Mouse (Mus musculus) liver, embryonic 12.5 days (tissue): ENCODE measurements at regions not wholly inside any gene's neighbourhood (a gene's known extent, or its start where the extent isn't known, plus 50 kb on each side); places are given as distances from the start of the nearest gene placed in this dataset.

Experiments used
- ATAC-seq: fragments of 200-750 bp; cut with Nextera tagmentation; 2 replicates; pipeline ENCODE4 v1.8.0; 2017; ENCODE audit warnings: moderate number of reproducible peaks, mild to moderate bottlenecking, moderate library complexity
- H3K27ac ChIP-seq: fragments of 300-500 bp; sonication (generic); 2 replicates; pipeline ENCODE4 v1.5.1; 2016; ENCODE audit warnings: mild to moderate bottlenecking
- H3K27me3 ChIP-seq: fragments of 300-500 bp; sonication (generic); replicated peaks from 2 replicates; pipeline ENCODE4 v1.6.1; 2016; ENCODE audit warnings: mild to moderate bottlenecking, moderate library complexity
- H3K36me3 ChIP-seq: fragments of 300-500 bp; sonication (generic); 2 replicates; pipeline ENCODE4 v1.6.1; 2016; ENCODE audit warnings: mild to moderate bottlenecking, moderate library complexity
- H3K4me1 ChIP-seq: fragments of 300-500 bp; sonication (generic); 2 replicates; pipeline ENCODE4 v1.6.1; 2016
- H3K4me2 ChIP-seq: fragments of 300-500 bp; sonication (generic); 2 replicates; pipeline ENCODE4 v1.6.1; 2016; ENCODE audit warnings: mild to moderate bottlenecking, moderate library complexity
- H3K4me3 ChIP-seq: fragments of 300-500 bp; sonication (generic); 2 replicates; pipeline ENCODE4 v1.5.1; 2016; ENCODE audit warnings: mild to moderate bottlenecking, moderate library complexity
- H3K9ac ChIP-seq: fragments of 300-500 bp; sonication (generic); 2 replicates; pipeline ENCODE4 v1.6.1; 2016; ENCODE audit warnings: mild to moderate bottlenecking, moderate library complexity
- H3K9me3 ChIP-seq: fragments of 300-500 bp; sonication (generic); replicated peaks from 2 replicates; pipeline ENCODE4 v1.6.1; 2016; ENCODE audit warnings: mild to moderate bottlenecking, moderate library complexity
- WGBS: fragments of 180-500 bp; shearing (Covaris S2); methylation state at CpG from one replicate; pipeline ENCODE4 v1.1.7; 2016; ENCODE audit not compliant: insufficient replicate concordance; 5-methylcytosine and 5-hydroxymethylcytosine counted together

DNA sequence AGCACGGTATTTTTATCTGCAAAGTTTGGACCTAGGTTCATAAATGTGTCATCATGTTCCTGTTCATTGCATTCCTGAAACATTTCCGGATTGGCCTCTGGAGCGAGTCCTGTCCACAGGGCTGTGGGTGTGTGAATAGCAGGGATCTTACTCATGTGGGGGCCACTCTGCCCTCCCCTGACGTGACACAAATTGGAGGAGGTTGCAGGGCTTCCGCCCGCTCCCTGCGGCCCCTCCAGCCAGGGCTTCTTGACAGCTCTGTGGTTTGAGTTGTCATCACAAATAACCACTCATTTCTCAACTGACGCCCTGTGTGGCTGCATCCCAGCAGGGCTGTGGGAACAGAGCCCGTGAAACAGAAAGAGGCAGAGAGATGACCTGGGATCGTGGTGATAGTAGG lies 619.9 kb upstream of the Sall1 start:
- peak; percentile 49; the same call in 1 of the 2 replicates for ATAC-seq
- no peaks in the 10 kb centered on the region for H3K4me1 ChIP-seq
- no peak overlapping the region for H3K27ac ChIP-seq
- no peaks in the 10 kb centered on the region for H3K9me3 ChIP-seq
- no peak overlapping the region for H3K4me3 ChIP-seq
- H3K27me3 ChIP-seq: peaks cover 4% of the 10 kb centered on the region
- WGBS: 29% methylated on average over 10 of the region's 10 CpGs
- H3K36me3 ChIP-seq: no peaks in the 10 kb centered on the region
- peak overlapping the region; percentile 8; the same call in 1 of the 2 replicates for H3K4me2 ChIP-seq
- H3K9ac ChIP-seq: no peak overlapping the region

DNA sequence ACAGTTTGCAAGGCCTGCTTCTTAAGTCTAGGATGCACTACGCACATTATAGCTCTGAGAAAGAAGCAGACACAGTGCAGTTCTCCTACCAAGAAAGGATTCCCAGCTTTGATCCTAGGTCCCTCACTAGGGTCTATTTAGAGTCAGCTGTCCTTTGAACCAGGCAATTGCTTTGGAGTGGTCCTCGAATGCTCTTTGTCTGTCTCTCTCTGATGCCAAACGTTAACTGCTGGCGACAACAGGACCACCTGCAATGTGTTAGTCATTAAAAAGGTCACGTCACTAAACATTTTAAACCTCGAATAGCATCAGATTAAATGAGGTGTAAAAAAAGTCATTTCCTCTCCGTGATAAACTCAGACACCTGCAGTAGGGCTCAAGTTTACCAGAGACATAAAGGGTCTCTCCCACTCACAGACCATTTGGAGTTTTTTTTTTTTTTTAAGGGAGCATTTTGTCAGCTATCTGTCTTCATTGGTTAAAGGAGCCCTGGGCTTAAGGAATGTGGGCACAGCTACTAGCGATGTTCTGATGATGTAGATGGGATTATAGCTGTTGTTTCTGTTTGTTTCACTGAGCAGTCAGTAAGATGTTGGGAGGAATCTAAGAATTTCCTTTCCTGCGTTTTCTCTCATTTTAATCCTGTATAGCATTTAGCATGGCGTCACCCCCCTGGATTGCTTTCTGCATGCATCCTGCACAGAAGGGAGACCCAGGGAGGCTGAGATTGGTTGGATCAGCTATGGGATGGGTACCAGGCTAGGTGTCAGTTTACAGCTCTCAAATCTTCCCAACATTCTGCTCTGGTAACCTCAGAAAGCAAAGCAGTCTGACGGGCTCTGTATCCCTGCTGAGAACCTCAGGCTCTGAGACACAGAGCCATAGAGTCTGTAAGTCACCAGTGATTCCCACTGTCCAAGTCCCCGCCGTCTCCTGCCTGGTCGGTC lies 615.3 kb upstream of the Sall1 start:
- Histone ChIP-seq H3K9me3 (no peaks in the 10 kb centered on the region), H3K9ac (no peak overlapping the region), H3K4me3 (no peak overlapping the region), H3K4me1 (no peaks in the 10 kb centered on the region), H3K27ac (no peak overlapping the region), H3K27me3 (peaks cover 4% of the 10 kb centered on the region), H3K36me3 (no peaks in the 10 kb centered on the region), H3K4me2 (no peak overlapping the region)
- WGBS: 34% methylated on average over 14 of the region's 14 CpGs
- ATAC-seq: no peak

DNA sequence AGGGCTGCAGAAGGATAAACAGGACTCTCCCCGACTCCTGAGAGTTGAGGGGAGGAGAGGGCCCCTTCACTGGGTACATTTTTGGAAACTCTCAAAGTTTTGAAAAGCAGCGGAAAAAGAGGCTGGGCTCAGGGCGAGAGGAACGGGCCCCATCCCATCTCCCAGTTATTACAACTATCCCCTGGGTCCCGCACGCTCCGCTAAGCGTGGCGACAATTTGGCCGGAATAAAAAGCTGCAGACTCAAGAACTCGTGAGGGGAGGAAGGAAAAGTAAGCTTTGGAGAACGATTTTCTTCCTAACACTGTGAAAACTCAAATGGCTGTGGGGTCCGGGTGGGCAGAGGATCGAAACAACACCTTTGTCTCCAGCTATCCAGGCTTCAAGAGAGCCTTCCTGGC lies 611.4 kb upstream of the Sall1 start:
- Histone ChIP-seq H3K4me3 (no peak overlapping the region), H3K27me3 (peaks cover 2% of the 10 kb centered on the region), H3K9me3 (no peaks in the 10 kb centered on the region), H3K36me3 (no peaks in the 10 kb centered on the region), H3K27ac (no peak overlapping the region), H3K4me2 (no peak overlapping the region), H3K9ac (no peak overlapping the region), H3K4me1 (no peaks in the 10 kb centered on the region)
- ATAC-seq: no peak
- WGBS: 74% methylated on average over 14 of the region's 14 CpGs

DNA sequence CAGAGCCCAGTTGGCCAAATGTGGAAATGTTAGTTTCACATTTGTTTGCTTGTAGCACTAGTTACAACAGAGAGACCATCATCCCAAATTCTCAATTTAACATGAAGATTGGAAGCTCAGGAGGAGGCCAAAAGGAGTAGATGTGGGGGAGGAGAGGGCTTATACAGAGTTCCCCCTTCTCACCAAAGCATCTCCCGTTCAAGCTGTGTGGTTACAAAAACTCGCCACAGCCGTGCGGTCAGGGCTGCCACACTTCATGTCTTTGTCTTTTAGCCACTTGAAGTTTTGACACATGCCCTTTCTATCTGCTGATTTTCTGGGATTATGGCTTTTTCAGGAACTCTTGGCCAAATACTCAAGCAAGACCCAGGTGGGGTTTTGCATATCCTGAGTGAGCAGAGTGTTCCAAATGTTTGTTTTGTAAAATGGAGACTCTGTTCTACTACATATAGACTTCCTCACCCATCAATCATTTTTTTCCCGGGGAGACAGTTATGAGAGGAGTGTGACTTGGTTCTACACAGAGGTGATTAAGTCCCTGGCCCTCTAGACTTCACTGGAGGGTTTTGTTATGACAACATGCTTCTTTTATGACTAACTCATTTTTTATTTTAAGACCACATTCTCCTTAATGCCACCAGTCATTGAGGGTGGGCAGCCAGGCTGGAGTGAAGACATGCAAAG lies 605.4 kb upstream of the Sall1 start:
- H3K9me3 ChIP-seq: no peaks in the 10 kb centered on the region
- no peak overlapping the region for H3K27ac ChIP-seq
- H3K36me3 ChIP-seq: no peaks in the 10 kb centered on the region
- 26% methylated on average over 5 of the region's 5 CpGs for WGBS
- H3K4me2 ChIP-seq: no peak overlapping the region
- ATAC-seq: no peak
- no peak overlapping the region for H3K4me3 ChIP-seq
- H3K4me1 ChIP-seq: no peaks in the 10 kb centered on the region
- no peaks in the 10 kb centered on the region for H3K27me3 ChIP-seq
- no peak overlapping the region for H3K9ac ChIP-seq

DNA sequence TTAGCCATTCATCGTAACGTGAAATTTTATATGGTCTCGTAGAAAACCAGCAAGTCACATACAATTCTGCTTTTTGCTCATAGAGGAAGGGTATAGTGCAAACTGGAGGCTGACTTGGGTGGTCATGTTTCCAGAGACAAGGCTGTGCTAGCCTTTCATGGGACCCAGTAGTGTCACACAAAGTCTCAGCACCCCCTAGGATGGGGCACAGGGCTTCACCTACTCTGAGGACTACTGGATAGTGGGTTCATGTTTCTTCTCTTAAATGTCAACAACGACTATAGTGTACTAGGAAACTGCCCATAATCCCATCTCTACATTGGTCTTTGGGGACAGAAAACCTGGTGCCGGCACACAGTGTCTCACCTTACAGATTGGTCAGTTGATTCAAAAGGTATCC lies 603.0 kb upstream of the Sall1 start:
- Histone ChIP-seq H3K27ac (no peak overlapping the region), H3K4me1 (no peaks in the 10 kb centered on the region), H3K27me3 (no peaks in the 10 kb centered on the region), H3K4me3 (no peak overlapping the region), H3K9me3 (no peaks in the 10 kb centered on the region), H3K4me2 (no peak overlapping the region), H3K36me3 (no peaks in the 10 kb centered on the region), H3K9ac (no peak overlapping the region)
- no peak for ATAC-seq
- WGBS: 71% methylated on average over 5 of the region's 5 CpGs

DNA sequence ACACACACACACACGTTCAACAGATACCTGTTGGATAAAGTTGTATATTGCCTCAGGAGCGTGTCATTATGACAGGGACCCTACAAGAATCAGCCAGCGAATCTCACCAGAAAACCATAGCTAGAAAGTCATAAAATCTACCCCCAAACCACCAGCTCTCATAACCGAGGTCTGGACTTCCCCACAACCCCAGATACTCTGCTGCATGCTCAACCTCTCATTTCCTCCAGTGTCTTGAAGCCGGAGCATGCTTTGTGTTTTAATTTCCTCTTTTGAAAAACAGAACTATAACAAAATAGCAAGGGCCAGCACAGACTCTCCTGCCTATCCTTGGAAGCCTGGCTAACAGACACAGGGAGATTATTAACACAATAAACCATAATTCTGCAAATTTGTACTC lies 597.4 kb upstream of the Sall1 start:
- Histone ChIP-seq H3K4me3 (no peak overlapping the region), H3K4me1 (no peaks in the 10 kb centered on the region), H3K9ac (no peak overlapping the region), H3K36me3 (no peaks in the 10 kb centered on the region), H3K4me2 (no peak overlapping the region), H3K27me3 (no peaks in the 10 kb centered on the region), H3K27ac (no peak overlapping the region), H3K9me3 (no peaks in the 10 kb centered on the region)
- ATAC-seq: no peak
- 35% methylated on average over 5 of the region's 5 CpGs for WGBS

DNA sequence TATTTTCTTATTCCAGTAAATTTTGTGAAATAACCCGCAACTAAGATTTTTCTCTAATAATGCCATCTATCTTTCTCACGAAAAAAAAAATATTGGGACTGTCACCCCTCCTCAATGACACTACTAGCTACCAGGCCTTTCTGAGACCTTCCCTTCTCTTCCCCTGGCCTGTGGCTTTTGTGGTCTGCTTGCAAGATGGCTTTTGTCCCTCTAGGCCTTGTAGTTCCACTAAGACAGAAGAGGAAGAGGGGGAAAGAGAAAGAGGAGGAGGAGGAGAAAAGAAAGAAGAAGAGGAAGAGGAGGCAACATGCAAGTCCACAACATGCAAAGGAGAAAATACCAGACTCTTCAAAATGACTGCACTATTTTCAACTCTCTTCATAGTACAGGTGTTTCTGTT lies 590.9 kb upstream of the Sall1 start:
- no peak for ATAC-seq
- Histone ChIP-seq H3K9me3 (no peaks in the 10 kb centered on the region), H3K4me1 (no peaks in the 10 kb centered on the region), H3K4me2 (no peak overlapping the region), H3K4me3 (no peak overlapping the region), H3K27ac (no peak overlapping the region), H3K9ac (no peak overlapping the region), H3K36me3 (no peaks in the 10 kb centered on the region), H3K27me3 (no peaks in the 10 kb centered on the region)
- WGBS: 46% methylated on average over 2 of the region's 2 CpGs

DNA sequence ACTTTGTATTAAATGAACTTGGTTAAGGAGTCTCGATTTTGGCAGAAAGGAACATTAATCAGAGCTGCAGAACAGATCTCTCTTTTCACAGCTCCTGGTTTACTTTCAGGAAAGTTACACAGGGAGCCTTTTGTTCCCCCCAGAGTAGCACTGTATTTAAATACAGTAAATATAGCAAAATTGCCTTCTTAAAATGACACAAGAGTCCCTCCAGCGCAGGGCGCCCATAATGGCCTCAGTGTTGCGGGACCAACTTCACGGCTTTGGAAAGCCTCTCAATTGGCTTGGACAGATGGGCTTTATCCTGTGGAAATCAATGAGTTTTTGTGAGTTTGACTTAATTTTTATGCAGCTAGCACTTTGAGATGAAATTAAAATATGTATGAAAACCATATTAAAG lies 588.3 kb upstream of the Sall1 start:
- WGBS: 67% methylated on average over 5 of the region's 5 CpGs
- ATAC-seq: no peak

DNA sequence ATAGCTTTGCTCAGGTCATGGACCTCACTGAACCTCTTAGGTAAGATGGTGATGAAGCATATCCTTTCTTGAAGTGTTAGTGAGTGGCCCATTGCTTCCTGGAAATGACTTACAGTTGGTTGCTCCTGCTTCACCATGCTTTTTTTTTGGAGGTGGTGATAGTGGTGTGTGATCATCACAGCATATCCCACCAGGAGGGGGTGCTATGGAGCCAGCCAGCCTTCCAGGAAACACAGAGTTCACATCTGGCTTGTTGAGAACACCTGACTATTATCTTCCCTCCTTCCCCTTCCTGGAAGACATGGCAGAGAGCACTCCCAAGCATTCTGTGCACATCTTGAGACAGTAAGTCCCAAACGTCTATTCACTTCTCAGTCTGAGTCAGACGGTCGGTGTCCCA lies 586.6 kb upstream of the Sall1 start:
- no peak overlapping the region for H3K27ac ChIP-seq
- H3K9me3 ChIP-seq: no peaks in the 10 kb centered on the region
- WGBS: 77% methylated on average over 3 of the region's 3 CpGs
- H3K4me2 ChIP-seq: no peak overlapping the region
- H3K27me3 ChIP-seq: no peaks in the 10 kb centered on the region
- no peak overlapping the region for H3K9ac ChIP-seq
- no peaks in the 10 kb centered on the region for H3K4me1 ChIP-seq
- no peak for ATAC-seq
- no peak overlapping the region for H3K4me3 ChIP-seq
- no peaks in the 10 kb centered on the region for H3K36me3 ChIP-seq

More for the DNA sequence above, 588.3 kb upstream of the Sall1 start:
- no peak overlapping the region for H3K27ac ChIP-seq
- H3K4me2 ChIP-seq: no peak overlapping the region
- no peaks in the 10 kb centered on the region for H3K4me1 ChIP-seq
- no peaks in the 10 kb centered on the region for H3K36me3 ChIP-seq
- H3K9ac ChIP-seq: no peak overlapping the region
- H3K9me3 ChIP-seq: no peaks in the 10 kb centered on the region
- H3K27me3 ChIP-seq: no peaks in the 10 kb centered on the region
- no peak overlapping the region for H3K4me3 ChIP-seq

DNA sequence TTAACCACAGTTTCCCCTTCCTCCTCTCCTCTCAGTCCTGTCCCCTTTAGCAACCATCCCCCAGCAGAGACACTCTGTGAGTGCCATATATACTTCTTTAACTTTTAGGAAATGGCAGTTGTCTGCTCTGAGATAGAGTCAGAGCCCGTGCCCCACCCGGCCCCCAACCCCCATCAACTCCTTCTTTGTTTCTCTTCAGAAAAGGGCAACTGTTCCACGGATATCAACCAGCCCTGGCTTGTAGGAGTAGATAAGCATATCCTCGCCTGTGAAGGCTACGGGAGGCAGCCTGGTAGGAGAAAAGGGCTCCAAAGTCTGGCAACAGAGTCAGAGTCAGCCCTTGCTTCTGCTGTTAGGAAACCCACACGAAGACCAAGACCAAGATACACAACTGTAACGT lies 574.1 kb upstream of the Sall1 start:
- Histone ChIP-seq H3K4me1 (peaks cover 15% of the 10 kb centered on the region), H3K9ac (no peak overlapping the region), H3K27ac (no peak overlapping the region), H3K27me3 (no peaks in the 10 kb centered on the region), H3K9me3 (no peaks in the 10 kb centered on the region), H3K4me3 (no peak overlapping the region), H3K36me3 (no peaks in the 10 kb centered on the region), H3K4me2 (no peak overlapping the region)
- ATAC-seq: peak; percentile 81
- WGBS: 26% methylated on average over 7 of the region's 7 CpGs

DNA sequence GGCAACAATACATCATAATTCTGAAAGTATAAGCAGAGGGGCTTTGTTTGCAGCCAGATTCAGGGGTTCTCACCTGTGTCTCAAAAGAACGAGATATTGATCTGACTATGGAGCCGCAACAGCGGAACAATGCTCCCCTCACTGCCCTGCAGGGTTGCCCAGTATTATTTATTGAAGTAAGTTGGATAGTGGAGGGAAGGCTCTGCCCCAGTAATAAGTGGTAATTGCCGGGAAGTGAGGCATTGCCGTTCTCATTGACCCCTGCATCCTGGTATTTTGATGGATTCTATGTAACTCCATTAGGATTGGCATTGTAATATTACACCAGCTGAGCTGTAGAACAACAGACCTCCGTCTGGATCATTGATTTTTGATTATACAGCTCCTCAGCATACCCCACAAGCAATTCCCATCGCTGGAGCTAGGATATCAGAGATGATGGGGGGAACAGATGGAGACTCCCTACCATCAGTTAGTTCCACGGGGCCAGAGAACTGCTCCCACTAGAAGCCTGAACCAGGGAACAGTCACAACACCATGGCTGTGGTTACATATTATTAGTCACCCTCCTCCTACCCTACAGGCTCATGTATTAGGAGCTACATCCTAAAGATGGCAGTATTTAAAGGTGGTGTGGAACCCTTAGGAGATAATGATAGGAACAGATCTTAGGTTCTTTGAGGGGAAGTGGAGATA lies 572.0 kb upstream of the Sall1 start:
- no peak overlapping the region for H3K4me3 ChIP-seq
- ATAC-seq: no peak
- no peaks in the 10 kb centered on the region for H3K9me3 ChIP-seq
- no peak overlapping the region for H3K4me2 ChIP-seq
- 77% methylated on average over 8 of the region's 8 CpGs for WGBS
- no peak overlapping the region for H3K9ac ChIP-seq
- H3K27me3 ChIP-seq: no peaks in the 10 kb centered on the region
- no peak overlapping the region for H3K27ac ChIP-seq
- H3K36me3 ChIP-seq: no peaks in the 10 kb centered on the region
- H3K4me1 ChIP-seq: peaks cover 15% of the 10 kb centered on the region

DNA sequence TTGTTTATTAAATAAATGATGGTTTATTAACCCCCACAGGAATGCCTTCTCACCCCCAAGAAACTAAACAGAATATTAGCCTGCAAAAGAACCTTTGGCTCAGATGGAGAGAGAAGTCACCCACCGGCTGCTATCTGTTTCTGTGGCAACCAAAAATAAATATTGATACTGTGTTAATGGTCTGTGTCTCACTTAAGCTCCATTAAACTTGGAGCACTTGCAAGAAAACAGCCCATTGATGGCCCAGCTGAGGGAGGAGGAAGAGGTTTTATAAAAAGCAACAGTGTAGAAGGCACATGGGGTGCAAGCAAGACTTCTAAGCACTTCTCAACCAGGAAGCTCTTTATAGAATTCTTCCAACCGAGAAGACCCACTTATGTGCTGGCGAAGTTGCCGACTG lies 565.1 kb upstream of the Sall1 start:
- 63% methylated on average over 4 of the region's 4 CpGs for WGBS
- ATAC-seq: no peak
- no peak overlapping the region for H3K4me3 ChIP-seq
- no peak overlapping the region for H3K27ac ChIP-seq
- H3K9ac ChIP-seq: no peak overlapping the region
- H3K4me1 ChIP-seq: no peaks in the 10 kb centered on the region
- no peaks in the 10 kb centered on the region for H3K27me3 ChIP-seq
- H3K4me2 ChIP-seq: no peak overlapping the region
- H3K9me3 ChIP-seq: no peaks in the 10 kb centered on the region
- H3K36me3 ChIP-seq: no peaks in the 10 kb centered on the region
